Mouse (Mus musculus) forebrain, embryonic 14.5 days (tissue): ENCODE results near the gene H2-K1. TPM values are rescaled to one million over a fixed set of nuclear protein-coding genes. Genes with fewer than 3 reads are reported as not detected.
A peak's percentile ranks its signal among the peaks of the same experiment; 100 is the strongest.

Source experiments
- ATAC-seq: fragments of 200-750 bp; cut with Nextera tagmentation; 2 replicates; pipeline ENCODE4 v1.8.0; 2017; ENCODE audit warnings: mild to moderate bottlenecking, moderate library complexity
- DNase-seq: peaks from one replicate; pipeline ENCODE4 v3.0.0-alpha.2; 2015; ENCODE audit warnings: low spot score
- H3K27ac ChIP-seq: fragments of 300-500 bp; sonication (generic); 2 replicates; pipeline ENCODE4 v1.5.1; 2014; ENCODE audit warnings: low read depth, mild to moderate bottlenecking, control low read depth, low read length, moderate library complexity
- H3K27me3 ChIP-seq: fragments of 300-500 bp; sonication (generic); replicated peaks from 2 replicates; pipeline ENCODE4 v1.6.1; 2014; ENCODE audit warnings: low read length, control low read depth, mixed read lengths; ENCODE audit not compliant: control insufficient read depth, insufficient read depth
- H3K36me3 ChIP-seq: fragments of 300-500 bp; sonication (generic); 2 replicates; pipeline ENCODE4 v1.6.1; 2014; ENCODE audit warnings: low read length, control low read depth; ENCODE audit not compliant: control insufficient read depth, insufficient read depth
- H3K4me1 ChIP-seq: fragments of 300-500 bp; sonication (generic); 2 replicates; pipeline ENCODE4 v1.6.1; 2014; ENCODE audit warnings: antibody characterized with exemption, low read length, control low read depth; ENCODE audit not compliant: control insufficient read depth, insufficient read depth
- H3K4me2 ChIP-seq: fragments of 300-500 bp; sonication (generic); 2 replicates; pipeline ENCODE4 v1.6.1; 2014; ENCODE audit warnings: mild to moderate bottlenecking, control low read depth, low read length
- H3K4me3 ChIP-seq: fragments of 300-500 bp; sonication (generic); 2 replicates; pipeline ENCODE4 v1.5.1; 2014; ENCODE audit warnings: low read depth, low read length, control low read depth
- H3K9ac ChIP-seq: fragments of 300-500 bp; sonication (generic); 2 replicates; pipeline ENCODE4 v1.6.1; 2014; ENCODE audit warnings: mild to moderate bottlenecking, low read length, control low read depth, moderate library complexity
- H3K9me3 ChIP-seq: fragments of 300-500 bp; sonication (generic); replicated peaks from 2 replicates; pipeline ENCODE4 v1.6.1; 2016; ENCODE audit warnings: low read length, control low read depth, mixed read lengths; ENCODE audit not compliant: control insufficient read depth
- WGBS: fragments of 180-500 bp; shearing (Covaris S2); extraction: QIAGEN DNeasy Blood & Tissue Kit; methylation state at CpG from one replicate; pipeline ENCODE4 v1.1.7; 2014; 5-methylcytosine and 5-hydroxymethylcytosine counted together
- polyA plus RNA-seq: library from polyadenylated mRNA; unstranded; fragments of >200 nt; fragmentation: Nextera tagmentation; extraction: Ambion mirVana; gene quantifications from 2 replicates; pipeline ENCODE4 v1.2.1, GENCODE M21; 2014

The H2-K1 gene
- polyA plus RNA-seq, 1 experiment from 2014 or later, result 14.2 TPM

DNA sequence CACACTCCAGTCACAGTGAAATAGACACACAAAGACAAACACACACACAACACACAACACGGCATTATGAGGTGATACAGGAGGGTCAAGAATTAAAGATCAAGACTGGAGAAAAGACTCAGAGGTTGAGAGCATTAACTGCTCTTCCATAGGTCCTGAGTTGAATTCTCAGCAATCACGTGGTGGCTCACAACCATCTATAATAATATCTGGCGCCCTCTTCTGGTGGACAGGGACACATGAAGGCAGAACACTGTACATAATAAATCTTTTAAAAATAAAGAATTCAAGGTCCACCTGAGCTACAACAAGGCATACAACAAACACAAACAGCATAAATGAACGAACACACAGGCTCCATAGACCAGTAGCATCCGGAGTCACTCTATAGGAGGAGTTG, 31.2 kb downstream of the H2-K1 start:
- 31% methylated on average over 5 of the region's 5 CpGs for WGBS
- Histone ChIP-seq H3K4me2 (no peak overlapping the region), H3K36me3 (peaks cover 21% of the 10 kb centered on the region), H3K27me3 (no peaks in the 10 kb centered on the region), H3K9ac (no peak overlapping the region), H3K9me3 (no peaks in the 10 kb centered on the region), H3K4me1 (no peaks in the 10 kb centered on the region), H3K4me3 (no peak overlapping the region), H3K27ac (no peak overlapping the region)
- ATAC-seq (peak; percentile 77), DNase-seq (peak; percentile 73)

DNA sequence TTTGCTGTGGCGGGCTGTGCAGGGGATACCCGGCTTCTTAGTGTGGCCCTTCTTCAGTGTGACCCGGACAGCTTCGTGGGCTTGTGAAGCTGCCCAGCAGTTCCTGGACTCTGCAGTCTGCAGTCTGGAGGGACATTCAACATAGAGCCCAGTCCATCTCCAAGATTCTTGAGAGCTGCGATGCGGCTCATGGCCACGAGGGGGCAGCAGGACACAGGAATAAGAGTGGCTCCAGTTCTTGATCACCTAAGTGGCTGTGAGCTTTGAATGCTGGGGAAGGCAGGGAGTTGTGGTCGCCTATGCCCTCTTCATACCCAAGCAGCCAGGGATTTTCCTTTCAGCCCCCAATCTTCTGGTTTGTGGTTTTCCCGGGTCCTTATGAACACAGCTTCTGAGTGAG, 31.7 kb downstream of the H2-K1 start:
- H3K4me3 ChIP-seq, result no peak overlapping the region
- 2% methylated on average over 9 of the region's 9 CpGs for WGBS
- ATAC-seq, result peak; percentile 82
- no peak overlapping the region for H3K4me2 ChIP-seq
- no peaks in the 10 kb centered on the region for H3K4me1 ChIP-seq
- peaks cover 24% of the 10 kb centered on the region for H3K36me3 ChIP-seq
- H3K9me3 ChIP-seq, result no peaks in the 10 kb centered on the region
- peak; percentile 85 for DNase-seq
- H3K9ac ChIP-seq, result no peak overlapping the region
- H3K27me3 ChIP-seq, result no peaks in the 10 kb centered on the region
- H3K27ac ChIP-seq, result no peak overlapping the region

DNA sequence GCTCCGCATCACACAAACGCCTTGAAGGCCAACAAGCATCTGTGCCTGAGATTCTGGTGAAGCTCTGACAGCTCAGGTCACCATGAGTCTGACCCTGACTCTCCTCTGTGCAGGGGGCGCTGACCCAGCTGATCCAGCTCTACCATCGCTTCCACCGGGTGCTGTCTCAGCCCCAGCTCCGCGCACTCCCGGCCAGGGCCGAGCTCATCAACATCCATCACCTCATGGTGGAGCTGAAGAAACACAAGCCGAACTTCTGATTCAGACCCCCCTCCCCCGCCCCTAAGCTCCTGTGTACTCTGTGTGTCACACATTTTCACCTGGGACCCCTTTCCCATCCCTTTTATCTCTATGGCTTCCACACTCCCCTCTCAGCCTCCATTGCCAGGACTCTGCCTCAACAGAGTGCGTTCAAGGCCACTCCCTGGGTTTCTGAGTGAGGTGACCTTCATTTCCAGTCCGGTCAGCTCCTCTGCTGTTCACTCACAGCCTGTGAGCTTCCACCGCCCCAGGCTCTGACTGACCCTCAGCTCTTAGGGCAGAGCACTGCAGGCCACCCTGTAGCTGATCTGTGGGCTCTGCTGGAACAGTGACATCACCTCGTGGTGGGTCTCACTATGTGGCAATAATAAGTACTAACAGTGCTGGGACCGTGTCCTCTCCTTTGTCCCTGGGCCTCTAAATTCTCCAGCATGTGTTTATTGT, 34.1 kb downstream of the H2-K1 start:
- Histone ChIP-seq H3K4me2 (no peak overlapping the region), H3K36me3 (peaks cover 49% of the 10 kb centered on the region)
- 92% methylated on average over 16 of the region's 16 CpGs for WGBS

DNA sequence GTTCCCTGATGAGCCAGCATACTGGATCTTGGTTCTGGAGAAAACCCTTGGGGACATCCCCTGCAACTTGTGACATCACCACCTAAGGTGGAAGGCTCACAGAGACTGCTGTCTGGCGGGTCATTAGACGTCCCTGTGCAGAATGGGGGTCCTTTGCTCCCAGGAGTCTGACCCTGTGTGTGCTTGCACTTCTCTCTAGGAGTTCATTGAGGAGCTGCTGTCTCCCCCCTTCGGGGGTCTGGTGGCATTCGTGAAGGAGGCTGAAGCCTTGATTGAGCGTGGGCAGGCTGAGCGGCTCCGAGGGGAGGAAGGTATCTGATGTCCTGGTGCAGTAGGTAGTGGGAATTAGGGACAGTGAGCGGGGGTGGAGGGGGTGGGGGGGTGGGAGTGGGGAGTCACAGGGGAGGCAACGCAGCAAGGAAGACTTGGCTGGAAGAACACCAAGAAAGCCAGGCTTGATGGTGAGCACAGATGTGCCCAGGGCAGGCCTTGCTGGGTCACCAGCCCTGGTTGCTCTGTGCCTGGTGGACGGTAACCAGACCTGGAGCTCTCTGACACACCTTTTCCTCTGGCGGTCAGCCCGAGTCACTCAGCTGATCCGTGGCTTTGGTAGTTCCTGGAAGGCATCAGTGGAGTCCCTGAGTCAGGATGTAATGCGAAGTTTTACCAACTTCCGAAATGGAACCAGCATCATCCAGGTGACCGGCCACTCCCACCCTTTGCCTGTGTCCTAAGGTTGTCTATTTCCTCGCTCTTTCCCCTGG, 34.9 kb downstream of the H2-K1 start:
- H3K9me3 ChIP-seq, result no peaks in the 10 kb centered on the region
- no peak for ATAC-seq
- H3K36me3 ChIP-seq, result peaks cover 55% of the 10 kb centered on the region
- no peak overlapping the region for H3K9ac ChIP-seq
- no peaks in the 10 kb centered on the region for H3K4me1 ChIP-seq
- H3K4me2 ChIP-seq, result no peak overlapping the region
- no peaks in the 10 kb centered on the region for H3K27me3 ChIP-seq
- no peak for DNase-seq
- H3K27ac ChIP-seq, result no peak overlapping the region
- H3K4me3 ChIP-seq, result no peak overlapping the region
- 92% methylated on average over 17 of the region's 17 CpGs for WGBS

More for the DNA sequence above, 34.1 kb downstream of the H2-K1 start:
- no peak for DNase-seq
- Histone ChIP-seq H3K27ac (no peak overlapping the region), H3K9me3 (no peaks in the 10 kb centered on the region), H3K27me3 (no peaks in the 10 kb centered on the region), H3K9ac (no peak overlapping the region), H3K4me1 (no peaks in the 10 kb centered on the region), H3K4me3 (no peak overlapping the region)
- ATAC-seq, result no peak

DNA sequence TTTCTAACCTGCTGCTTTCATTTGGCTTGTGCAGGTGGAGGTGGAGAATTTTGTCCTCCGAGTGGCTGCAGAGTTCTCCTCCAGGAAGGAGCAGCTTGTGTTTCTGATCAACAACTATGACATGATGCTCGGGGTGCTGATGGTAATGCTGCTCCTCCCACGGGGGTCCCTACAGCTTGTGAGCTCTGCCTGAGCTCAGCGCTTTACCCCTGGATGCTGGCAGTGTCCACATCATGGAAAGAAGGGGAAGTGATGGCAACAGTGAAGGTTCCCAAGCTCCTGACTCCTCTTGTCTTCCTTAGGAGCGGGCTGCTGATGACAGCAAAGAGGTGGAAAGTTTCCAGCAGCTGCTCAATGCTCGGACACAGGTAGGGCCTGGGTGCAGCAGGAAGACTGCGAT, 37.3 kb downstream of the H2-K1 start:
- Histone ChIP-seq H3K4me1 (no peaks in the 10 kb centered on the region), H3K27me3 (no peaks in the 10 kb centered on the region), H3K9ac (no peak overlapping the region), H3K36me3 (peaks cover 75% of the 10 kb centered on the region), H3K4me2 (no peak overlapping the region), H3K4me3 (no peak overlapping the region), H3K27ac (no peak overlapping the region), H3K9me3 (no peaks in the 10 kb centered on the region)
- ATAC-seq (no peak), DNase-seq (no peak)
- 88% methylated on average over 7 of the region's 7 CpGs for WGBS

DNA sequence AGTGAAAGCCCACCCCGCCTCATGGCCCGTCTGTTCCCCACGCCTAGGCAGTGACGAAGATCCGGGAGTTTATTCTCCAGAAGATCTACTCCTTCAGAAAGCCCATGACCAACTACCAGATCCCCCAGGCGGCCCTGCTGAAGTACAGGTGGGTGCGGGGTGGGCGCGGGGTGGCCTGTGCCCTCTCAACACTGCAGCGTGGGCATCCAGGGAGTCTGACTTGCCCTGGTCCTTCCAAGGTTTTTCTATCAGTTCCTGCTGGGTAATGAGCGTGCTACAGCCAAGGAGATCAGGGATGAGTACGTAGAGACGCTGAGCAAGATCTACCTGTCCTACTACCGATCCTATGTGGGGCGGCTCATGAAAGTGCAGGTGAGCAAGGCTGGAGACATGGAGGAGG, 40.2 kb downstream of the H2-K1 start:
- Histone ChIP-seq H3K9ac (no peak overlapping the region), H3K27ac (no peak overlapping the region), H3K4me3 (no peak overlapping the region), H3K4me2 (no peak overlapping the region), H3K36me3 (peaks cover 58% of the 10 kb centered on the region), H3K4me1 (peaks cover 7% of the 10 kb centered on the region), H3K27me3 (no peaks in the 10 kb centered on the region), H3K9me3 (no peaks in the 10 kb centered on the region)
- WGBS, result 94% methylated on average over 15 of the region's 15 CpGs
- DNase-seq (no peak), ATAC-seq (no peak)

DNA sequence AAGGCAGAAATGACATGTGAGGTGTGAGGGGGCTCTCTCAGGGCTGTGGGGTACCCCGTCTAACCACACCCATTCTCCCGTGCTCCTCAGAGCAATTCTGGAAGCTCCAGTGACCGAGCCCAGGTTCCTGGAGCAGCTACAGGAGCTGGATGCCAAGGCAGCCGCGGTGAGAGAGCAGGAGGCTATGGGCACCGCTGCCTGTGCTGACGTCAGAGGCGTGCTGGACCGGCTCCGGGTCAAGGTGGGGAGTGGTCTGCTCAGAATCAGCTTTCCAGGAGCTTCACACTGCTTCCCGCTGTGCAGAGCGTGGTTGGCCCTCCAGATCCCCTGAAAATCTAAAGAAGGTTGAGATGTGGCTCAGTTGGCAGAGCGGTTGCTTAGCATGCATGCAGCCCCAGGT, 41.0 kb downstream of the H2-K1 start:
- H3K4me1 ChIP-seq, result peaks cover 13% of the 10 kb centered on the region
- DNase-seq (no peak), ATAC-seq (no peak)
- WGBS, result 95% methylated on average over 13 of the region's 13 CpGs
- no peak overlapping the region; the same call in 1 of the 2 replicates for H3K9ac ChIP-seq
- peaks cover 57% of the 10 kb centered on the region for H3K36me3 ChIP-seq
- no peaks in the 10 kb centered on the region for H3K9me3 ChIP-seq
- H3K27ac ChIP-seq, result no peak overlapping the region
- no peak overlapping the region for H3K4me3 ChIP-seq
- no peak overlapping the region for H3K4me2 ChIP-seq
- no peaks in the 10 kb centered on the region for H3K27me3 ChIP-seq

DNA sequence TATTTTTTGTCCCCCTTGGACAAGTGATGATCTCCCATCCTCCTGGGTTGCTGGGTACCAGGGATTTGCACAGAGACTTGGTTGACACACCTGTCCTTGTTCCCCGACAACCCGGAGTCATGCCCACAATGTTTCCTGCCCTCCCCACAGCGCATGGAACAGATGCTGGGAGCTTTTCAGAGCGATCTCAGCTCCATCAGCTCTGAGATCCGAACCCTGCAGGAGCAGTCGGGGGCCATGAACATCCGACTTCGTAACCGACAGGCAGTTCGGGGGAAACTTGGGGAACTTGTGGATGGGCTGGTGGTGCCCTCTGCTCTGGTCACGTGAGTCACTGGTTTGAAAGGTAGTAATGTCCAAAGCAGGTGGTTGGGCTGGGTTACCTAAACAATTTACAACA, 41.7 kb downstream of the H2-K1 start:
- Histone ChIP-seq H3K27ac (no peak overlapping the region), H3K4me2 (no peak overlapping the region), H3K9ac (no peak overlapping the region; the same call in 1 of the 2 replicates), H3K27me3 (no peaks in the 10 kb centered on the region), H3K4me1 (peaks cover 16% of the 10 kb centered on the region), H3K4me3 (no peak overlapping the region), H3K9me3 (no peaks in the 10 kb centered on the region), H3K36me3 (peaks cover 58% of the 10 kb centered on the region)
- 93% methylated on average over 11 of the region's 11 CpGs for WGBS
- ATAC-seq (no peak), DNase-seq (no peak)

DNA sequence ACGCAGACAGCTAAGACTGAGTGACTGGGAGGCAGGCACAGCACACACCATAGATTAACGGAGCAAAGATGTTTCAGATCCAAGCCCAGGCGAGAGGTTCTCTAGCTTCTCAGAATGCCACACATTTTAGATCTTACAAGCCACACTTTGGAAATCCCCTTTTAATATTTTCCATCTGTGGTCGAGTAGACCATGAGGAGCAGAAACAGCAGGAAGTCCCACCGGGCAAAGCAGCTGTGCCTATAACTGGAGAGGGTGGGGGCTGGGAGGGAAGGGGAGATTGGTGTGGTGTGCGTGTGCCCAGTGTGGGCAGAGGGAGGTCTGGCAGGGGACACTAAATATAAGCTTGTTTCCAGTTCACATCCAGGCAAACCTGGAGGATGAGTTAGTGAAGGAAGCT, 42.7 kb downstream of the H2-K1 start:
- ATAC-seq (no peak), DNase-seq (no peak)
- WGBS, result 92% methylated on average over 6 of the region's 6 CpGs
- no peak overlapping the region for H3K9ac ChIP-seq
- no peaks in the 10 kb centered on the region for H3K27me3 ChIP-seq
- peaks cover 16% of the 10 kb centered on the region for H3K4me1 ChIP-seq
- no peaks in the 10 kb centered on the region for H3K9me3 ChIP-seq
- H3K4me2 ChIP-seq, result no peak overlapping the region
- no peak overlapping the region for H3K27ac ChIP-seq
- H3K4me3 ChIP-seq, result no peak overlapping the region
- H3K36me3 ChIP-seq, result peaks cover 58% of the 10 kb centered on the region
